Mouse (Mus musculus): ENCODE results near the gene Ddx54. TPM values are rescaled to one million over a fixed set of nuclear protein-coding genes. Genes with fewer than 3 reads are reported as not detected.

Gene Ddx54
- polyA plus RNA-seq, 1 experiment from 2014 or later: 17.9 TPM

GRCm38 (mm10) chr5:120656281-120656751 lies 43.8 kb downstream of the Ddx54 start:
- H3K36me3 ChIP-seq (ENCODE audit: control insufficient read depth, insufficient read depth, low read length): no peaks in the 10 kb centered on the region
- no peak overlapping the region for H3K4me2 ChIP-seq (ENCODE audit: low read length)
- peaks cover 10% of the 10 kb centered on the region; the same call in 1 of the 2 replicates for H3K27me3 ChIP-seq (ENCODE audit: control insufficient read depth, insufficient read depth, low read length)
- 76% methylated on average over 12 of the region's 12 CpGs for WGBS
- no peaks in the 10 kb centered on the region for H3K4me1 ChIP-seq (ENCODE audit: control insufficient read depth in 2 of 2, insufficient read depth in 2 of 2, low read length in 2 of 2)
- H3K4me3 ChIP-seq (ENCODE audit: control insufficient read depth in 1 of 2, insufficient read depth in 1 of 2, low read depth in 1 of 2, low read length in 2 of 2): no peak overlapping the region
- ATAC-seq (ENCODE audit: insufficient number of reproducible peaks, insufficient read depth, low FRiP score, low read depth): no peak
- H3K9ac ChIP-seq (ENCODE audit: low read length): no peak overlapping the region
- no peak overlapping the region for H3K27ac ChIP-seq (replicated peaks in 1 of 2; ENCODE audit: control insufficient read depth in 1 of 2, insufficient read depth in 1 of 2, low read depth in 2 of 2, low read length in 2 of 2)
- H3K9me3 ChIP-seq (ENCODE audit: control insufficient read depth, low read length): no peaks in the 10 kb centered on the region

GRCm38 (mm10) chr5:120660816-120661215 lies 48.3 kb downstream of the Ddx54 start:
- H3K9ac ChIP-seq (ENCODE audit: low read length): no peak overlapping the region
- WGBS: 54% methylated on average over 5 of the region's 5 CpGs
- no peak overlapping the region for H3K4me2 ChIP-seq (ENCODE audit: low read length)
- no peak overlapping the region for H3K27ac ChIP-seq (replicated peaks in 1 of 2; ENCODE audit: control insufficient read depth in 1 of 2, insufficient read depth in 1 of 2, low read depth in 2 of 2, low read length in 2 of 2)
- no peaks in the 10 kb centered on the region for H3K4me1 ChIP-seq (ENCODE audit: control insufficient read depth in 2 of 2, insufficient read depth in 2 of 2, low read length in 2 of 2)
- H3K27me3 ChIP-seq (ENCODE audit: control insufficient read depth, insufficient read depth, low read length): peaks cover 2% of the 10 kb centered on the region; the same call in 1 of the 2 replicates
- no peaks in the 10 kb centered on the region for H3K36me3 ChIP-seq (ENCODE audit: control insufficient read depth, insufficient read depth, low read length)
- no peaks in the 10 kb centered on the region for H3K9me3 ChIP-seq (ENCODE audit: control insufficient read depth, low read length)
- no peak overlapping the region for H3K4me3 ChIP-seq (ENCODE audit: control insufficient read depth in 1 of 2, insufficient read depth in 1 of 2, low read depth in 1 of 2, low read length in 2 of 2)
- no peak for ATAC-seq (ENCODE audit: insufficient number of reproducible peaks, insufficient read depth, low FRiP score, low read depth)

- Histone ChIP-seq H3K36me3 (ENCODE audit: control insufficient read depth, insufficient read depth, low read length) (no peaks in the 10 kb centered on the region), H3K27ac (replicated peaks in 1 of 2; ENCODE audit: control insufficient read depth in 1 of 2, insufficient read depth in 1 of 2, low read depth in 2 of 2, low read length in 2 of 2) (no peak overlapping the region), H3K27me3 (ENCODE audit: control insufficient read depth, insufficient read depth, low read length) (peaks cover 10% of the 10 kb centered on the region), H3K4me3 (ENCODE audit: control insufficient read depth in 1 of 2, insufficient read depth in 1 of 2, low read depth in 1 of 2, low read length in 2 of 2) (no peak overlapping the region), H3K9me3 (ENCODE audit: control insufficient read depth, low read length) (no peaks in the 10 kb centered on the region), H3K4me2 (ENCODE audit: low read length) (no peak overlapping the region), H3K4me1 (ENCODE audit: control insufficient read depth in 2 of 2, insufficient read depth in 2 of 2, low read length in 2 of 2) (no peaks in the 10 kb centered on the region), H3K9ac (ENCODE audit: low read length) (no peak overlapping the region)
- ATAC-seq (ENCODE audit: insufficient number of reproducible peaks, insufficient read depth, low FRiP score, low read depth): no peak
- 58% methylated on average over 2 of the region's 2 CpGs for WGBS
Observed at GRCm38 (mm10) chr5:120664888-120665287, 52.3 kb downstream of the Ddx54 start.

DNA sequence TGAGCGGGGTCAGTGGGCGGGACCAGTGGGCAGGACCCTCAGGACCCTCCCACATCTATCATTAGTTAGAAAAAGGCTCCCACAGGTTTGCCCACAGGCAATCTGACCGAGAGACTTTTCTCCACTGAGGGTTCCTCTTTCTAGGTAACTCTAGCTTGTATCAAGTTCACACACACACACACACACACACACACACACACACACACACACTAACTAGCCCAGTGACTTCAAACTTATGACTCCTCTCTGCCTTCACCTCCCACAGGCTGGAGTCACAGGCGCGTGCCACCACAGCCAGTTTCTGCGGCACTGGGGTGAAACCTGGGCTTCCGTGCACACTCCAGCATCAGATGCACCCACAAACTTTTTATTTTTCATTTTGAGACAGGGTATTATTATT lies 56.2 kb downstream of the Ddx54 start:
- Histone ChIP-seq H3K9ac (ENCODE audit: low read length) (no peak overlapping the region), H3K4me2 (ENCODE audit: low read length) (no peak overlapping the region), H3K36me3 (ENCODE audit: control insufficient read depth, insufficient read depth, low read length) (no peaks in the 10 kb centered on the region), H3K4me3 (ENCODE audit: control insufficient read depth in 1 of 2, insufficient read depth in 1 of 2, low read depth in 1 of 2, low read length in 2 of 2) (no peak overlapping the region), H3K4me1 (ENCODE audit: control insufficient read depth in 2 of 2, insufficient read depth in 2 of 2, low read length in 2 of 2) (no peaks in the 10 kb centered on the region), H3K9me3 (ENCODE audit: control insufficient read depth, low read length) (no peaks in the 10 kb centered on the region), H3K27ac (replicated peaks in 1 of 2; ENCODE audit: control insufficient read depth in 1 of 2, insufficient read depth in 1 of 2, low read depth in 2 of 2, low read length in 2 of 2) (no peak overlapping the region), H3K27me3 (ENCODE audit: control insufficient read depth, insufficient read depth, low read length) (peaks cover 8% of the 10 kb centered on the region)
- 74% methylated on average over 7 of the region's 7 CpGs for WGBS
- ATAC-seq (ENCODE audit: insufficient number of reproducible peaks, insufficient read depth, low FRiP score, low read depth): no peak

DNA sequence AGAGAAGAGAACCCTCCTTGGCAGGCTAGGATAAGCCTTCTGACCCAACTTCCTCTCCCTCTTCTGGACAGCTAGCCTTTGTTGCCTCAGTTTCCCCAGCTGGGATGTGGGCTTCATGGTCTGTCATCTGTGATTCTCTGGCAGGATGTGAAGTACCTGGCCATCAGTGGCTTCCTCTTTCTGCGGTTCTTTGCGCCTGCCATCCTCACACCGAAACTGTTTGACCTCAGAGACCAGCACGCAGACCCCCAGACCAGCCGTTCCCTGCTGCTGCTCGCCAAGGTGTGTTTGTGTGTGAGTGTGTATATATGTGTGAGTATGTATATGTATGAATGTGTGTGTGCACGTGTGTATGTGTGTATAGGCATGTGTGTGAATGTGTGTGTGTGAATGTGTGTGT lies 57.6 kb downstream of the Ddx54 start:
- 87% methylated on average over 7 of the region's 7 CpGs for WGBS
- Histone ChIP-seq H3K36me3 (ENCODE audit: control insufficient read depth, insufficient read depth, low read length) (no peaks in the 10 kb centered on the region), H3K27ac (replicated peaks in 1 of 2; ENCODE audit: control insufficient read depth in 1 of 2, insufficient read depth in 1 of 2, low read depth in 2 of 2, low read length in 2 of 2) (no peak overlapping the region), H3K27me3 (ENCODE audit: control insufficient read depth, insufficient read depth, low read length) (peaks cover 8% of the 10 kb centered on the region), H3K4me2 (ENCODE audit: low read length) (no peak overlapping the region), H3K9me3 (ENCODE audit: control insufficient read depth, low read length) (no peaks in the 10 kb centered on the region), H3K9ac (ENCODE audit: low read length) (no peak overlapping the region), H3K4me1 (ENCODE audit: control insufficient read depth in 2 of 2, insufficient read depth in 2 of 2, low read length in 2 of 2) (no peaks in the 10 kb centered on the region), H3K4me3 (ENCODE audit: control insufficient read depth in 1 of 2, insufficient read depth in 1 of 2, low read depth in 1 of 2, low read length in 2 of 2) (no peak overlapping the region)
- no peak for ATAC-seq (ENCODE audit: insufficient number of reproducible peaks, insufficient read depth, low FRiP score, low read depth)

GRCm38 (mm10) chr5:120671865-120672264 lies 59.3 kb downstream of the Ddx54 start:
- WGBS: 71% methylated on average over 3 of the region's 3 CpGs
- no peak for ATAC-seq (ENCODE audit: insufficient number of reproducible peaks, insufficient read depth, low FRiP score, low read depth)
- H3K9me3 ChIP-seq (ENCODE audit: control insufficient read depth, low read length): no peaks in the 10 kb centered on the region
- no peak overlapping the region for H3K9ac ChIP-seq (ENCODE audit: low read length)
- peaks cover 4% of the 10 kb centered on the region; the same call in 1 of the 2 replicates for H3K27me3 ChIP-seq (ENCODE audit: control insufficient read depth, insufficient read depth, low read length)
- H3K27ac ChIP-seq (replicated peaks in 1 of 2; ENCODE audit: control insufficient read depth in 1 of 2, insufficient read depth in 1 of 2, low read depth in 2 of 2, low read length in 2 of 2): no peak overlapping the region
- H3K4me3 ChIP-seq (ENCODE audit: control insufficient read depth in 1 of 2, insufficient read depth in 1 of 2, low read depth in 1 of 2, low read length in 2 of 2): no peak overlapping the region
- H3K36me3 ChIP-seq (ENCODE audit: control insufficient read depth, insufficient read depth, low read length): no peaks in the 10 kb centered on the region
- no peaks in the 10 kb centered on the region for H3K4me1 ChIP-seq (ENCODE audit: control insufficient read depth in 2 of 2, insufficient read depth in 2 of 2, low read length in 2 of 2)
- no peak overlapping the region for H3K4me2 ChIP-seq (ENCODE audit: low read length)

- no peak for ATAC-seq (ENCODE audit: insufficient number of reproducible peaks, insufficient read depth, low FRiP score, low read depth)
- Histone ChIP-seq H3K4me3 (ENCODE audit: control insufficient read depth in 1 of 2, insufficient read depth in 1 of 2, low read depth in 1 of 2, low read length in 2 of 2) (no peak overlapping the region), H3K9ac (ENCODE audit: low read length) (no peak overlapping the region), H3K4me2 (ENCODE audit: low read length) (no peak overlapping the region), H3K36me3 (ENCODE audit: control insufficient read depth, insufficient read depth, low read length) (no peaks in the 10 kb centered on the region), H3K27ac (replicated peaks in 1 of 2; ENCODE audit: control insufficient read depth in 1 of 2, insufficient read depth in 1 of 2, low read depth in 2 of 2, low read length in 2 of 2) (no peak overlapping the region), H3K27me3 (ENCODE audit: control insufficient read depth, insufficient read depth, low read length) (peaks cover 4% of the 10 kb centered on the region; the same call in 1 of the 2 replicates), H3K4me1 (ENCODE audit: control insufficient read depth in 2 of 2, insufficient read depth in 2 of 2, low read length in 2 of 2) (no peaks in the 10 kb centered on the region), H3K9me3 (ENCODE audit: control insufficient read depth, low read length) (no peaks in the 10 kb centered on the region)
- 3% methylated on average over 12 of the region's 12 CpGs for WGBS
Observed at GRCm38 (mm10) chr5:120673626-120674025, 61.1 kb downstream of the Ddx54 start.

Measured in heart, embryonic 14.5 days (tissue).